Mouse (Mus musculus): ENCODE data around the gene 2410137M14Rik. TPM values are rescaled to one million over a fixed set of nuclear protein-coding genes. Genes with fewer than 3 reads are reported as not detected.

2410137M14Rik gene
- polyA plus RNA-seq, 1 experiment from 2014 or later, result not detected

DNA sequence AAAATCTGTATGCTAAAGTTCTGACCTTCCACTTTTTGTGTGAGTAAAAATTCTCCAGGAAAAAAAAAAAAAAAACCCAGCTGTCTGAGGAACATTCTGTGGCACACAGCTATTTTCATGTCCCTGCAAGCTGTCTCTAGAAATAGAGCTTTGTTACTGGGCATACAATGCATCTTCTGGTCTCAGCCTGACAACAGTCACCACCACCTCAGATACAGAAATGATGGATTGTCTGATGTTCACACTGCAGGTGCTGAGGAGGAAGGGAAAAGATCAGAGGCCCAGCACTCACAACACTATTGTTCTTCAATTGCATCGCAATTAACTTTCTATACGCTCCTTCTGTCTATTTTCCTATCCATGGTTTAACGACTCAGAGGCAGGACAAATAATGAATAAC lies 37.3 kb upstream of the 2410137M14Rik start:
- no peaks in the 10 kb centered on the region for H3K36me3 ChIP-seq (ENCODE audit: control insufficient read depth, insufficient read depth, low read length)
- H3K27ac ChIP-seq (ENCODE audit: low read depth, low read length), result no peak overlapping the region
- no peaks in the 10 kb centered on the region; the same call in 1 of the 2 replicates for H3K4me1 ChIP-seq (ENCODE audit: control insufficient read depth, insufficient read depth, low read length)
- H3K9me3 ChIP-seq (replicated peaks; ENCODE audit: control insufficient read depth, low read length), result no peaks in the 10 kb centered on the region
- 79% methylated on average over 3 of the region's 3 CpGs for WGBS (ENCODE audit: insufficient replicate concordance)
- no peaks in the 10 kb centered on the region for H3K27me3 ChIP-seq (ENCODE audit: control insufficient read depth, insufficient read depth, low read length)
- ATAC-seq (replicated peaks; ENCODE audit: insufficient number of reproducible peaks, low FRiP score, low TSS enrichment), result no peak
- H3K4me2 ChIP-seq, result no peak overlapping the region
- no peak overlapping the region for H3K9ac ChIP-seq (ENCODE audit: low read depth, low read length)
- H3K4me3 ChIP-seq (ENCODE audit: low read depth, low read length), result no peak overlapping the region

GRCm38 (mm10) chr17:37016333-37016732 lies 35.3 kb upstream of the 2410137M14Rik start:
- no peaks in the 10 kb centered on the region for H3K9me3 ChIP-seq (replicated peaks; ENCODE audit: control insufficient read depth, low read length)
- no peak overlapping the region for H3K27ac ChIP-seq (ENCODE audit: low read depth, low read length)
- H3K4me2 ChIP-seq, result no peak overlapping the region
- no peaks in the 10 kb centered on the region for H3K27me3 ChIP-seq (ENCODE audit: control insufficient read depth, insufficient read depth, low read length)
- no peaks in the 10 kb centered on the region for H3K36me3 ChIP-seq (ENCODE audit: control insufficient read depth, insufficient read depth, low read length)
- H3K9ac ChIP-seq (ENCODE audit: low read depth, low read length), result no peak overlapping the region
- no peaks in the 10 kb centered on the region; the same call in 1 of the 2 replicates for H3K4me1 ChIP-seq (ENCODE audit: control insufficient read depth, insufficient read depth, low read length)
- no peak for ATAC-seq (replicated peaks; ENCODE audit: insufficient number of reproducible peaks, low FRiP score, low TSS enrichment)
- no peak overlapping the region for H3K4me3 ChIP-seq (ENCODE audit: low read depth, low read length)

GRCm38 (mm10) chr17:37012141-37012540 lies 31.1 kb upstream of the 2410137M14Rik start:
- WGBS (ENCODE audit: insufficient replicate concordance), result 56% methylated on average over 5 of the region's 5 CpGs
- H3K27me3 ChIP-seq (ENCODE audit: control insufficient read depth, insufficient read depth, low read length), result no peaks in the 10 kb centered on the region
- H3K36me3 ChIP-seq (ENCODE audit: control insufficient read depth, insufficient read depth, low read length), result peaks cover 9% of the 10 kb centered on the region
- no peaks in the 10 kb centered on the region for H3K9me3 ChIP-seq (replicated peaks; ENCODE audit: control insufficient read depth, low read length)
- H3K4me2 ChIP-seq, result no peak overlapping the region
- no peaks in the 10 kb centered on the region; the same call in 1 of the 2 replicates for H3K4me1 ChIP-seq (ENCODE audit: control insufficient read depth, insufficient read depth, low read length)
- no peak overlapping the region for H3K9ac ChIP-seq (ENCODE audit: low read depth, low read length)
- H3K4me3 ChIP-seq (ENCODE audit: low read depth, low read length), result no peak overlapping the region
- H3K27ac ChIP-seq (ENCODE audit: low read depth, low read length), result no peak overlapping the region
- no peak for ATAC-seq (replicated peaks; ENCODE audit: insufficient number of reproducible peaks, low FRiP score, low TSS enrichment)

GRCm38 (mm10) chr17:37011719-37012118 lies 30.7 kb upstream of the 2410137M14Rik start:
- no peak for ATAC-seq (replicated peaks; ENCODE audit: insufficient number of reproducible peaks, low FRiP score, low TSS enrichment)
- Histone ChIP-seq H3K27ac (ENCODE audit: low read depth, low read length) (no peak overlapping the region), H3K4me3 (ENCODE audit: low read depth, low read length) (no peak overlapping the region), H3K9ac (ENCODE audit: low read depth, low read length) (no peak overlapping the region), H3K36me3 (ENCODE audit: control insufficient read depth, insufficient read depth, low read length) (peaks cover 13% of the 10 kb centered on the region), H3K4me2 (no peak overlapping the region), H3K4me1 (ENCODE audit: control insufficient read depth, insufficient read depth, low read length) (no peaks in the 10 kb centered on the region; the same call in 1 of the 2 replicates), H3K27me3 (ENCODE audit: control insufficient read depth, insufficient read depth, low read length) (no peaks in the 10 kb centered on the region), H3K9me3 (replicated peaks; ENCODE audit: control insufficient read depth, low read length) (no peaks in the 10 kb centered on the region)
- 71% methylated on average over 3 of the region's 3 CpGs for WGBS (ENCODE audit: insufficient replicate concordance)

GRCm38 (mm10) chr17:37009460-37010042 lies 28.5 kb upstream of the 2410137M14Rik start:
- no peak overlapping the region for H3K4me3 ChIP-seq (ENCODE audit: low read depth, low read length)
- no peak overlapping the region for H3K27ac ChIP-seq (ENCODE audit: low read depth, low read length)
- 89% methylated on average over 17 of the region's 17 CpGs for WGBS (ENCODE audit: insufficient replicate concordance)
- no peak overlapping the region for H3K9ac ChIP-seq (ENCODE audit: low read depth, low read length)
- H3K27me3 ChIP-seq (ENCODE audit: control insufficient read depth, insufficient read depth, low read length), result no peaks in the 10 kb centered on the region
- peaks cover 17% of the 10 kb centered on the region for H3K36me3 ChIP-seq (ENCODE audit: control insufficient read depth, insufficient read depth, low read length)
- no peaks in the 10 kb centered on the region for H3K4me1 ChIP-seq (ENCODE audit: control insufficient read depth, insufficient read depth, low read length)
- no peaks in the 10 kb centered on the region for H3K9me3 ChIP-seq (replicated peaks; ENCODE audit: control insufficient read depth, low read length)
- no peak overlapping the region for H3K4me2 ChIP-seq
- no peak for ATAC-seq (replicated peaks; ENCODE audit: insufficient number of reproducible peaks, low FRiP score, low TSS enrichment)

- no peak overlapping the region for H3K4me2 ChIP-seq
- no peak overlapping the region for H3K4me3 ChIP-seq (ENCODE audit: low read depth, low read length)
- WGBS (ENCODE audit: insufficient replicate concordance), result 80% methylated on average over 6 of the region's 6 CpGs
- no peak for ATAC-seq (replicated peaks; ENCODE audit: insufficient number of reproducible peaks, low FRiP score, low TSS enrichment)
- H3K27ac ChIP-seq (ENCODE audit: low read depth, low read length), result no peak overlapping the region
- no peak overlapping the region for H3K9ac ChIP-seq (ENCODE audit: low read depth, low read length)
- no peaks in the 10 kb centered on the region for H3K4me1 ChIP-seq (ENCODE audit: control insufficient read depth, insufficient read depth, low read length)
- H3K36me3 ChIP-seq (ENCODE audit: control insufficient read depth, insufficient read depth, low read length), result peaks cover 17% of the 10 kb centered on the region
- no peaks in the 10 kb centered on the region for H3K27me3 ChIP-seq (ENCODE audit: control insufficient read depth, insufficient read depth, low read length)
- no peaks in the 10 kb centered on the region for H3K9me3 ChIP-seq (replicated peaks; ENCODE audit: control insufficient read depth, low read length)
Observed at GRCm38 (mm10) chr17:37008161-37008560, 27.1 kb upstream of the 2410137M14Rik start.

DNA sequence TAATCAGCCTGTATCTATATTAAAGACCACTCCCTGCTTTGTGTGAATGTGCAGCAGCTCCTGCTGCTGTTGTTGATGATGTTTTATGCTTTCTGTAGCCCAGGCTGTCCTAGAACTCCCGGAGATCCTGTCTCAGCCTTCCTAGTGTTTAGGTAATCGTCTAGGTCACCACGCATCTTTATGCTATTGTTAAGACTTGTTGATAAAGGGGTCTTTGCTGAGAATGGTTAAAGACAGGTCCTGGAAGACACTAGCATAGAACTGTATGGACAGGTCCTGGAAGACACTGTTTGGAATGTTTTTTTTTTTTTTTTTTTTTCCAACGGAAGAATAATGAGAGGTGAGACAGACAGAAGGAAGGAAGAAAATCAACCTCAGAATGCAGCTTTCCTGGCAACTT lies 22.3 kb upstream of the 2410137M14Rik start:
- H3K27me3 ChIP-seq (ENCODE audit: control insufficient read depth, insufficient read depth, low read length), result no peaks in the 10 kb centered on the region
- peak overlapping the region; percentile 91 for H3K9ac ChIP-seq (ENCODE audit: low read depth, low read length)
- no peaks in the 10 kb centered on the region for H3K9me3 ChIP-seq (replicated peaks; ENCODE audit: control insufficient read depth, low read length)
- H3K4me3 ChIP-seq (ENCODE audit: low read depth, low read length), result peak overlapping the region; percentile 73
- H3K4me1 ChIP-seq (ENCODE audit: control insufficient read depth, insufficient read depth, low read length), result no peaks in the 10 kb centered on the region
- 0 out of 2 replicates have a peak overlapping the region, but pooled peaks have one; percentile 93 for H3K27ac ChIP-seq (ENCODE audit: low read depth, low read length)
- peak overlapping the region; percentile 75 for H3K4me2 ChIP-seq
- ATAC-seq (replicated peaks; ENCODE audit: insufficient number of reproducible peaks, low FRiP score, low TSS enrichment), result no peak
- H3K36me3 ChIP-seq (ENCODE audit: control insufficient read depth, insufficient read depth, low read length), result peaks cover 11% of the 10 kb centered on the region
- WGBS (ENCODE audit: insufficient replicate concordance), result 33% methylated on average over 4 of the region's 4 CpGs

GRCm38 (mm10) chr17:37002364-37003330 lies 21.6 kb upstream of the 2410137M14Rik start:
- H3K27ac ChIP-seq (ENCODE audit: low read depth, low read length), result peak overlapping the region; percentile 93
- H3K27me3 ChIP-seq (ENCODE audit: control insufficient read depth, insufficient read depth, low read length), result no peaks in the 10 kb centered on the region
- peak overlapping the region; percentile 75 for H3K4me2 ChIP-seq
- under 1% methylated on average over 49 of the region's 49 CpGs for WGBS (ENCODE audit: insufficient replicate concordance)
- H3K9me3 ChIP-seq (replicated peaks; ENCODE audit: control insufficient read depth, low read length), result no peaks in the 10 kb centered on the region
- peak; percentile 83 for ATAC-seq (replicated peaks; ENCODE audit: insufficient number of reproducible peaks, low FRiP score, low TSS enrichment)
- peak overlapping the region; percentile 91 for H3K9ac ChIP-seq (ENCODE audit: low read depth, low read length)
- H3K36me3 ChIP-seq (ENCODE audit: control insufficient read depth, insufficient read depth, low read length), result peaks cover 11% of the 10 kb centered on the region
- H3K4me3 ChIP-seq (ENCODE audit: low read depth, low read length), result peak overlapping the region; percentile 73
- no peaks in the 10 kb centered on the region for H3K4me1 ChIP-seq (ENCODE audit: control insufficient read depth, insufficient read depth, low read length)

Data from heart, embryonic 11.5 days (tissue).